Mouse (Mus musculus): Measurements from ENCODE around the gene 2900026A02Rik. TPM values are rescaled to one million over a fixed set of nuclear protein-coding genes. Genes with fewer than 3 reads are reported as not detected.

Gene 2900026A02Rik
- total RNA-seq, 1 experiment = 12.3 TPM

- H3K27ac ChIP-seq (ENCODE audit: insufficient read depth, low read depth, low read length, poor library complexity, severe bottlenecking) = no peak overlapping the region
These were observed 118.6 kb downstream of the 2900026A02Rik start for GRCm38 (mm10) chr5:113102455-113102854.

GRCm38 (mm10) chr5:113101457-113101856, 119.6 kb downstream of the 2900026A02Rik start:
- no peak for DNase-seq (ENCODE audit: low read depth, low spot score)
- Histone ChIP-seq H3K27ac (ENCODE audit: insufficient read depth, low read depth, low read length, poor library complexity, severe bottlenecking) (no peak overlapping the region), H3K9me3 (ENCODE audit: control insufficient read depth, insufficient read depth, low read depth, low read length) (no peaks in the 10 kb centered on the region), H3K36me3 (ENCODE audit: control insufficient read depth, insufficient read depth, low read length, poor library complexity, severe bottlenecking) (no peaks in the 10 kb centered on the region), H3K9ac (ENCODE audit: insufficient read depth, low read depth, low read length, poor library complexity, severe bottlenecking) (no peak overlapping the region), H3K4me1 (ENCODE audit: control insufficient read depth in 2 of 2, insufficient read depth in 2 of 2, low read length in 2 of 2, poor library complexity in 1 of 2) (peaks cover 0 to 3% of the 10 kb centered on the region in 2 experiments; a peak in 1 of 4 replicates), H3K4me3 (ENCODE audit: insufficient read depth in 1 of 2, low read depth in 1 of 2, low read length in 2 of 2, poor library complexity in 1 of 2, severe bottlenecking in 1 of 2) (no peak overlapping the region)
- TF ChIP-seq MAFK (IDR thresholded peaks at IDR 0.05; ENCODE audit: insufficient read depth, low read depth, low read length) (no peak), HCFC1 (IDR thresholded peaks at IDR 0.05; ENCODE audit: borderline replicate concordance, insufficient read depth, low read length) (no peak), ZNF384 (IDR thresholded peaks at IDR 0.05; ENCODE audit: low read depth, low read length) (no peak), ZC3H11A (IDR thresholded peaks at IDR 0.05; ENCODE audit: borderline replicate concordance, low read depth, low read length) (no peak), CHD2 (IDR thresholded peaks at IDR 0.05; ENCODE audit: low read depth, low read length) (no peak)
- in situ Hi-C loops (cut with MboI; ENCODE audit: low sequenced_read_pairs in 2 of 2, unreplicated experiment in 2 of 2) = loop anchor here in 1 of 2 experiments (10.0 kb wide), 1 partner anchor 53 kb away; no protein-coding TSS in a partner anchor

More at GRCm38 (mm10) chr5:113102455-113102854, 118.6 kb downstream of the 2900026A02Rik start:
- Histone ChIP-seq H3K9ac (ENCODE audit: insufficient read depth, low read depth, low read length, poor library complexity, severe bottlenecking) (no peak overlapping the region), H3K4me1 (ENCODE audit: control insufficient read depth in 2 of 2, insufficient read depth in 2 of 2, low read length in 2 of 2, poor library complexity in 1 of 2) (peaks cover 0 to 3% of the 10 kb centered on the region in 2 experiments; a peak in 1 of 4 replicates), H3K36me3 (ENCODE audit: control insufficient read depth, insufficient read depth, low read length, poor library complexity, severe bottlenecking) (no peaks in the 10 kb centered on the region), H3K9me3 (ENCODE audit: control insufficient read depth, insufficient read depth, low read depth, low read length) (no peaks in the 10 kb centered on the region), H3K4me3 (ENCODE audit: insufficient read depth in 1 of 2, low read depth in 1 of 2, low read length in 2 of 2, poor library complexity in 1 of 2, severe bottlenecking in 1 of 2) (no peak overlapping the region)
- no peak for TF ChIP-seq HCFC1 (IDR thresholded peaks at IDR 0.05; ENCODE audit: borderline replicate concordance, insufficient read depth, low read length)
- no peak for TF ChIP-seq MAFK (IDR thresholded peaks at IDR 0.05; ENCODE audit: insufficient read depth, low read depth, low read length)
- DNase-seq (ENCODE audit: low read depth, low spot score) = no peak
- in situ Hi-C loops (cut with MboI; ENCODE audit: low sequenced_read_pairs in 2 of 2, unreplicated experiment in 2 of 2) = loop anchor here in 1 of 2 experiments (10.0 kb wide), 1 partner anchor 52 kb away; no protein-coding TSS in a partner anchor

- H3K27ac ChIP-seq (ENCODE audit: insufficient read depth, low read depth, low read length, poor library complexity, severe bottlenecking) = no peak overlapping the region
- in situ Hi-C loops (cut with MboI; ENCODE audit: low sequenced_read_pairs in 2 of 2, unreplicated experiment in 2 of 2) = loop anchor here in 1 of 2 experiments (10.0 kb wide), 1 partner anchor 54 kb away; no protein-coding TSS in a partner anchor
- no peak overlapping the region for H3K4me3 ChIP-seq (ENCODE audit: insufficient read depth in 1 of 2, low read depth in 1 of 2, low read length in 2 of 2, poor library complexity in 1 of 2, severe bottlenecking in 1 of 2)
- H3K36me3 ChIP-seq (ENCODE audit: control insufficient read depth, insufficient read depth, low read length, poor library complexity, severe bottlenecking) = no peaks in the 10 kb centered on the region
- TF ChIP-seq ZC3H11A (IDR thresholded peaks at IDR 0.05; ENCODE audit: borderline replicate concordance, low read depth, low read length) (no peak), MAFK (IDR thresholded peaks at IDR 0.05; ENCODE audit: insufficient read depth, low read depth, low read length) (no peak), CHD2 (IDR thresholded peaks at IDR 0.05; ENCODE audit: low read depth, low read length) (no peak), HCFC1 (IDR thresholded peaks at IDR 0.05; ENCODE audit: borderline replicate concordance, insufficient read depth, low read length) (no peak), ZNF384 (IDR thresholded peaks at IDR 0.05; ENCODE audit: low read depth, low read length) (no peak)
- H3K9me3 ChIP-seq (ENCODE audit: control insufficient read depth, insufficient read depth, low read depth, low read length) = no peaks in the 10 kb centered on the region
- DNase-seq (ENCODE audit: low read depth, low spot score) = no peak
- H3K4me1 ChIP-seq (ENCODE audit: control insufficient read depth in 2 of 2, insufficient read depth in 2 of 2, low read length in 2 of 2, poor library complexity in 1 of 2) = peaks cover 0 to 1% of the 10 kb centered on the region in 2 experiments; a peak in 1 of 4 replicates
- no peak overlapping the region for H3K9ac ChIP-seq (ENCODE audit: insufficient read depth, low read depth, low read length, poor library complexity, severe bottlenecking)
These were observed 120.6 kb downstream of the 2900026A02Rik start for GRCm38 (mm10) chr5:113100422-113100821.

GRCm38 (mm10) chr5:113099546-113099945, 121.5 kb downstream of the 2900026A02Rik start:
- in situ Hi-C loops (cut with MboI; ENCODE audit: low sequenced_read_pairs in 2 of 2, unreplicated experiment in 2 of 2) = no loop called here
- no peak overlapping the region for H3K9ac ChIP-seq (ENCODE audit: insufficient read depth, low read depth, low read length, poor library complexity, severe bottlenecking)
- H3K36me3 ChIP-seq (ENCODE audit: control insufficient read depth, insufficient read depth, low read length, poor library complexity, severe bottlenecking) = no peaks in the 10 kb centered on the region
- H3K27ac ChIP-seq (ENCODE audit: insufficient read depth, low read depth, low read length, poor library complexity, severe bottlenecking) = no peak overlapping the region
- no peak overlapping the region for H3K4me3 ChIP-seq (ENCODE audit: insufficient read depth in 1 of 2, low read depth in 1 of 2, low read length in 2 of 2, poor library complexity in 1 of 2, severe bottlenecking in 1 of 2)
- no peaks in the 10 kb centered on the region for H3K4me1 ChIP-seq (ENCODE audit: control insufficient read depth in 2 of 2, insufficient read depth in 2 of 2, low read length in 2 of 2, poor library complexity in 1 of 2)
- peak; percentile 87 for DNase-seq (ENCODE audit: low read depth, low spot score)
- no peaks in the 10 kb centered on the region for H3K9me3 ChIP-seq (ENCODE audit: control insufficient read depth, insufficient read depth, low read depth, low read length)
- TF ChIP-seq MAFK (IDR thresholded peaks at IDR 0.05; ENCODE audit: insufficient read depth, low read depth, low read length) = no peak
- TF ChIP-seq HCFC1 (IDR thresholded peaks at IDR 0.05; ENCODE audit: borderline replicate concordance, insufficient read depth, low read length) = no peak
- no peak for TF ChIP-seq CHD2 (IDR thresholded peaks at IDR 0.05; ENCODE audit: low read depth, low read length)
- peak; percentile 92 for TF ChIP-seq ZC3H11A (IDR thresholded peaks at IDR 0.05; ENCODE audit: borderline replicate concordance, low read depth, low read length)

GRCm38 (mm10) chr5:113097551-113097950, 123.5 kb downstream of the 2900026A02Rik start:
- Histone ChIP-seq H3K27ac (ENCODE audit: insufficient read depth, low read depth, low read length, poor library complexity, severe bottlenecking) (no peak overlapping the region), H3K9me3 (ENCODE audit: control insufficient read depth, insufficient read depth, low read depth, low read length) (no peaks in the 10 kb centered on the region), H3K9ac (ENCODE audit: insufficient read depth, low read depth, low read length, poor library complexity, severe bottlenecking) (no peak overlapping the region), H3K36me3 (ENCODE audit: control insufficient read depth, insufficient read depth, low read length, poor library complexity, severe bottlenecking) (no peaks in the 10 kb centered on the region), H3K4me1 (ENCODE audit: control insufficient read depth in 2 of 2, insufficient read depth in 2 of 2, low read length in 2 of 2, poor library complexity in 1 of 2) (no peaks in the 10 kb centered on the region), H3K4me3 (ENCODE audit: insufficient read depth in 1 of 2, low read depth in 1 of 2, low read length in 2 of 2, poor library complexity in 1 of 2, severe bottlenecking in 1 of 2) (no peak overlapping the region)
- in situ Hi-C loops (cut with MboI; ENCODE audit: low sequenced_read_pairs in 2 of 2, unreplicated experiment in 2 of 2) = no loop called here
- no peak for DNase-seq (ENCODE audit: low read depth, low spot score)
- no peak for TF ChIP-seq MAFK (IDR thresholded peaks at IDR 0.05; ENCODE audit: insufficient read depth, low read depth, low read length)
- TF ChIP-seq CHD2 (IDR thresholded peaks at IDR 0.05; ENCODE audit: low read depth, low read length) = no peak
- TF ChIP-seq ZNF384 (IDR thresholded peaks at IDR 0.05; ENCODE audit: low read depth, low read length) = no peak
- no peak for TF ChIP-seq HCFC1 (IDR thresholded peaks at IDR 0.05; ENCODE audit: borderline replicate concordance, insufficient read depth, low read length)
- no peak for TF ChIP-seq ZC3H11A (IDR thresholded peaks at IDR 0.05; ENCODE audit: borderline replicate concordance, low read depth, low read length)

All from ES-E14 (cell line).